Mouse (Mus musculus) cerebellum, postnatal 4 days (tissue): ENCODE measurements around the gene March10.

Experiments used
- DNase-seq, 2 experiments: peaks; one replicate each; pipeline ENCODE4 v3.0.0; 2022; ENCODE audit warnings: low spot score in 2 of 2, mixed read lengths in 1 of 2

March10 gene

GRCm38 (mm10) chr11:105466756-105467155, 10.2 kb upstream of the March10 start:
- no peak for DNase-seq

GRCm38 (mm10) chr11:105465488-105465887, 9.0 kb upstream of the March10 start:
- no peak for DNase-seq

GRCm38 (mm10) chr11:105464430-105464967, 8.0 kb upstream of the March10 start:
- no peak for DNase-seq

- DNase-seq, result no peak
Observed at GRCm38 (mm10) chr11:105459900-105460299, 3.4 kb upstream of the March10 start.

- no peak for DNase-seq
Observed at GRCm38 (mm10) chr11:105457041-105457440, 506 bp upstream of the March10 start.

GRCm38 (mm10) chr11:105455118-105455517, 1.4 kb downstream of the March10 start:
- no peak for DNase-seq

GRCm38 (mm10) chr11:105453084-105453483, 3.5 kb downstream of the March10 start:
- no peak for DNase-seq

- DNase-seq, result no peak
Observed at GRCm38 (mm10) chr11:105452504-105452903, 4.0 kb downstream of the March10 start.

- no peak for DNase-seq
Observed at GRCm38 (mm10) chr11:105451553-105452135, 4.9 kb downstream of the March10 start.

- no peak for DNase-seq
Observed at GRCm38 (mm10) chr11:105449581-105450315, 6.8 kb downstream of the March10 start.

- no peak for DNase-seq
Observed at GRCm38 (mm10) chr11:105447661-105448060, 8.9 kb downstream of the March10 start.

- no peak for DNase-seq
Observed at GRCm38 (mm10) chr11:105446221-105446620, 10.3 kb downstream of the March10 start.

- DNase-seq, result no peak
Observed at GRCm38 (mm10) chr11:105445741-105446140, 10.8 kb downstream of the March10 start.

GRCm38 (mm10) chr11:105444929-105445328, 11.6 kb downstream of the March10 start:
- DNase-seq, result no peak

GRCm38 (mm10) chr11:105443505-105443904, 13.0 kb downstream of the March10 start:
- DNase-seq, result no peak

GRCm38 (mm10) chr11:105439796-105440195, 16.7 kb downstream of the March10 start:
- no peak for DNase-seq

GRCm38 (mm10) chr11:105438907-105439306, 17.6 kb downstream of the March10 start:
- no peak for DNase-seq

GRCm38 (mm10) chr11:105426441-105426840, 30.1 kb downstream of the March10 start:
- DNase-seq, result no peak

- no peak for DNase-seq
Observed at GRCm38 (mm10) chr11:105424643-105425042, 31.9 kb downstream of the March10 start.

GRCm38 (mm10) chr11:105420671-105421450, 35.7 kb downstream of the March10 start:
- no peak for DNase-seq

- no peak for DNase-seq
Observed at GRCm38 (mm10) chr11:105419946-105420345, 36.6 kb downstream of the March10 start.

- DNase-seq, result no peak
Observed at GRCm38 (mm10) chr11:105414009-105414408, 42.5 kb downstream of the March10 start.
